Mouse (Mus musculus) regulatory T cell (primary cell): ENCODE measurements around the gene Taf1d.
"Not testable (repeated sequence)": the region's sequence is repeated elsewhere in the genome, so short reads cannot be mapped to it uniquely, and the experiment has no call there.

Experiments used
- in situ Hi-C: fragments of 300-600 bp; cut with MboI, MseI; formaldehyde crosslinking; loops from one replicate; pipeline ENCODE4 v1.15.1; 2025; ENCODE audit warnings: high pct_unique_total_duplicates

The Taf1d gene

GRCm38 (mm10) chr9:15305503-15306397 lies at the start of gene Taf1d:
Taf1d (plus strand) TSS chr9:15306214.
- in situ Hi-C loops, result no loop called here

GRCm38 (mm10) chr9:15256214-15256613 lies 49.8 kb upstream of the Taf1d start:
- in situ Hi-C loops, result no loop called here

DNA sequence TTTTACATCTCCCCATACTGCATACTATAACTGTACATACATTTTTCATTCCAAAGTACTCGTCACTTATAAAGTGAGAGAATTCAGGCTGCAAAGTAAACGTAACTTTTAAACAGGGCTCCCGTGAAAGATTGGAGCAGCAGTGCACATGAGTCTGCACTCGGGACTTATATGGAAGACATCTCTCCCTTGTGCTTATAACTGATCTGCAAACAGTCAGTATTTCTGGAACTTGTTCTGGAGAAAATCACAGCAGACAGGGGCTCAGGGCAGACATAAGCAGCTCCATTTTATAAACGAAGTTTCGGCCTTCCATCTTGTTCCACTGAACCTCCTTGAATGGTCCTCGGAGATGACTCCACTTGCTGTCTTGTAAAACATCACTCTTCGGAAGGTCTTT lies 44.0 kb upstream of the Taf1d start:
- in situ Hi-C loops, result no loop called here

DNA sequence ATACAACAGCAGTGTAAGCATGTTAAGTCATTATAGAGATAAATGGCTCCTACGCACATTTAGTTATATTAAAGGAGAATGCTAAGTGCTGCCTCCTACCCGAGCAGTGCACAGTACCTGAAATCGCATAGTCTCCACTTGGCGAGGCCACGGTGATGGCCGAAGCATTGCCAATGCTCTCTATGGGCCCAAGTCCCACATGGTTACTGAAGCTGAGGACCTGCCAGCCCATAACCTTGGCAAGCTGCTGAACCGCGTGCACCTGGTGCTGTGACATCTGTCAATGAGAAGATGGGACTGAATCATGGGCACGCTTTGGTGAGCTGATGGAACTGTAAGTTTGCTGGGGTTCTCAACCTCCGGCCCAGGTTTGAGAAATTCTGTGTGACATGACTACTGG lies 42.5 kb upstream of the Taf1d start:
- in situ Hi-C loops, result no loop called here

- in situ Hi-C loops, result loop anchor here (10.0 kb wide), 1 partner anchor 769 kb away; the partner anchor contains the start of genes Cwc15 and Kdm4d
Observed at GRCm38 (mm10) chr9:15273981-15274380, 32.0 kb upstream of the Taf1d start.

GRCm38 (mm10) chr9:15276855-15277254 lies 29.2 kb upstream of the Taf1d start:
- in situ Hi-C loops, result loop anchor here (5.0 to 10.0 kb wide), 2 partner anchors 490 to 772 kb away; partner anchors contain the start of genes Cwc15 and Kdm4d

DNA sequence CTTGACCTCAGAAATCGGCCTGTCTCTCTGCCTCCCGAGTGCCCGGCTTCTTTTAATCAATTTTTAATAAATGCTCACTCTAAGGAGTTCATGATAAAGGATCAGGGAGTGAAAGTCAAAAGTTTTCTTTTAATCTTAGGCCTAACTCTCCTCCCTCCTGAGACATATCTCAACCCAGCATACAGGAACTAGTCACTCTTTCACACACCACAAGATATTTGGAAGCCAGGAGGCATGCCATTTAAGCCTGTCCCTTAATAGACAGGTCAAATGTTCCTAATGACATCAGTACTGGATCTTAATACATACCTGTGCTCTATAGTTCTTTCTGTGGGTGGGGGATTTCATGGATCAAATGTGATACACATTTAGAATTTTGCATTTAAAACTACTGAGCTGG lies 27.7 kb upstream of the Taf1d start:
- in situ Hi-C loops, result loop anchor here (5.0 to 10.0 kb wide), 2 partner anchors 491 to 774 kb away; partner anchors contain the start of genes Cwc15 and Kdm4d

GRCm38 (mm10) chr9:15279139-15279648 lies 26.8 kb upstream of the Taf1d start:
- in situ Hi-C loops, result loop anchor here (5.0 to 10.0 kb wide), 2 partner anchors 492 to 774 kb away; partner anchors contain the start of genes Cwc15 and Kdm4d

- in situ Hi-C loops, result loop anchor here (5.0 to 10.0 kb wide), 2 partner anchors 493 to 775 kb away; partner anchors contain the start of genes Cwc15 and Kdm4d
Observed at GRCm38 (mm10) chr9:15279649-15280490, 26.1 kb upstream of the Taf1d start, which contains the start of gene Med17. Med17 (minus strand) TSS chr9:15279931.

DNA sequence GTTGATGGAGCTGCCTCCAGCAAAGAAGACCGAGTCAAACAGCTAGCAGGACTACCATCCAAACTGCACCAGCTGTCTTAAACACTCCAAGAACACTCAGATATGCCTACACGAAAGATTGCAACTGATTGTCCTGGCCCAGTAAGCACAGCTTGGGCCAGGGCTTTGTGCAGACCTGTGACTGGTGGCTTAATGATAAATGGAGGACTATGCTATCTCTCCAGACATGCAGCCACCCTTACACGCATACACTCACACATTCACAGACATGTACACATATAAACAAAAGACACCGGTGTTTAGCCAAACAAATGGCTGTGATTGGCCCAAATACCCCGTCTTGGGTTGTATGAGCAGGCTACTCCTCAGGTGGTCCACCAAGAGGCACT lies 25.5 kb upstream of the Taf1d start:
- in situ Hi-C loops, result no loop called here

DNA sequence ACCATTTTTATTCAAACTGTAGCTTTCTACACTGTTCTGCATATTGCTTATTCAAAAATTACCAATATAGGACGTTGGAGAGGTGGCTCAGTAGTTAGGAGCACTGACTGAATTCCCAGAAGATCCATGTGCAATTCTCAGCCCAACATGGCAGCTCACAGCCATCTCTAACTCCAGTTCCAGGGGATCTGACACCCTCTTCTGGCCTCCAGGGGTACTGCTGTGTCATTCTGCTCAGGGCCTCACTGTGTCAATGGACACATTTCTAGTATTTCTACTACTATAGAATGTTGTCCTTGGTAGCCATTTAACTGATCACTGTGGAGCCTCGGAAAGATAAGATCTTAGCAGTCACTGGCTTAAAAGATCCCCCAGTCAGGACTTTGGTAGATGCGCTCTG lies 20.6 kb upstream of the Taf1d start:
- in situ Hi-C loops, result no loop called here

- in situ Hi-C loops, result no loop called here
Observed at GRCm38 (mm10) chr9:15287846-15288245, 18.2 kb upstream of the Taf1d start.

DNA sequence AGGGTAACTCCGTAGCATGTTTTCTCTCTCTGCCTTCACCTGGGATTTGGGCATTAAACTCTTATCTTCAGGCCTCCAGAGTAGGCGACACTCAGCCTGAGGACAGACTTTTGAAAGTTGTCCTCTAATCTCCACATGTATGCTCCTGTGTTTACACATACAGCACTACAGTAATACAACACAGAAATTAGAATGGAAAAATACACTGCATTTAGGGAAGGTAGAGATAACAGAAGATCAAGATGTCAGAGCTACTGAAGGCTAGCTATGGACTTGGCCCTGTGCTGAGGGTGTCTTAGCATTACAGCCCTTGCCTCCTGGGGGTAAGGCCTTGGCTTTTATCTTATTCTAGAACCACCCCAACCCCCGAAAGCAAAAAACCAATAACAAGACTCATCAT lies 17.6 kb upstream of the Taf1d start:
- in situ Hi-C loops, result no loop called here

DNA sequence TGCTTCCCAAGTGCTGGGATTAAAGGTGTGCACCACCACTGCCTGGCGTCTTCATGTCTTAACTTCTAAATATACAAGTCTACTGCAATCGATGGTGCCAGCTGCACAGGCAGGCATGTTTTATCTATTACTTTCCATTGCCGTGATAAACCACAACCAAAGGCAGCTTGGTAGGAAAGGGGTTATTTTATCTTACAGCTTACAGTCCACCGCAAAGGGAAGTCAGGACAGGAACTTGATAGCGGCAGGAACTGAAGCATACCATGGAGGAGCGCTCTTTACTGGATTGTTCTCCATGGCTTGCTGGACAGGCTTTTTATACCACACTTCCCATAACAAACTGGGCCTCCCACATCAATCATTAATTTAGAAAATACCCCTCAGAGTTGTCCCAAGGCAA lies 16.8 kb upstream of the Taf1d start:
- in situ Hi-C loops, result no loop called here

DNA sequence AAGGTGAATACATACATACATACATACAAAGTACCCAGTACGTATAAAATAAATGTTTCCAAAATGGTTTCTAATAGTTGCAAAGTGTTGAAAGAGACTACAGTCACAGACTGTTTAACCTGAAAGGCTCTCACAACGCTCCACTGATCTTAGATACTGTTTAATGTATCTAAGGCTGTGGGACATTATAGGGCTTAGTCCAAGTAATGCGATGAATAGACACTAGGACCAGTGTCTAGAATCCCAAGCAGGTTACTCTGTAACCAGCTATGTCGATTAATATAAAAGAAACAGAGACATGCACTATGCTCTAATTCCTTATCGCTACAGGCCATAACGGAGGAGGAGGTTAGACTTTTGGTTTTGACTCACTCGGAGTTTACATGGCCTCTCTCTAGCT lies 8.9 kb upstream of the Taf1d start:
- in situ Hi-C loops, result no loop called here

DNA sequence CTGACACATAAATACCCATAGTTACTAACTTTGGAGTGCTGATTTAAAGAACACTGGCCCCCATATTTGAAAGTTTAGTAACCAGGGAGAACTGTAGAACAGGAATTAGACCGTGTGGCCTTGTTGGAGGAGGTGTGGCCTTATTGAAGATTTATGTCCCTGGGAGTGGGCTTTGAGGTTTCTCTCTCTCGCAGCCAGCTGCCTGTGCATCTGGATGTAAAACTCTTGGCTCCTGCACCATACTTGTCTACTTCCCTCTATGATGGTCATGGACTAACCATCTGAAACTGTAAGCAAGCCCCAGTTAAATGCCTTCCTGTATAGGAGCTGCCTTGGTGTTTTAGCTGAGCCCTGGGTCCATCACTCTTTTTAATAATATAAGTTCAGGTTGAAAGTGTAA lies 7.6 kb upstream of the Taf1d start:
- in situ Hi-C loops, result no loop called here

- in situ Hi-C loops, result no loop called here
Observed at GRCm38 (mm10) chr9:15300056-15300455, 6.0 kb upstream of the Taf1d start.

DNA sequence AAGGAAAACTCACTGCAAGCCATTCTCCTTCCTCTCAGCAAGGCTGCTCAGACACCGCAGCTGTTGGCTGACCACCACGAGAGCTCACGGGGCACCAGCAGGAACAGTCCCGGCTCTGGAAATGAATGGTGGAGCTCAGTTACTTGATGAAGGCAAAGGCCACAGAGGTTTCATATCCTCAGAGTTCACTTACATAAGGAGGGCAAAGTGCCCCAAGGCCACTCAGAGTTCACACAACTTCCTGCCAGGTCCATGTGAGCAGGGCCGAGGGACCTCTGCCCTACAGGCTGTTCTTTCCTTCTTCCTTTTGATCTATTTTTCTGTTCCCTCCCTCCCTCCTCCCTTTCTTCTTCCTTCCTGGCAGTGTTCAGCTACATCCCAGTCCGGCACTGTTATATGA lies 4.6 kb upstream of the Taf1d start:
- in situ Hi-C loops, result no loop called here

GRCm38 (mm10) chr9:15302006-15302405 lies 4.0 kb upstream of the Taf1d start:
- in situ Hi-C loops, result not testable (repeated sequence)

GRCm38 (mm10) chr9:15302881-15303280 lies 3.1 kb upstream of the Taf1d start:
- in situ Hi-C loops, result no loop called here

- in situ Hi-C loops, result no loop called here
Observed at GRCm38 (mm10) chr9:15306398-15307119, 545 bp downstream of the Taf1d start, which contains the start of gene 4931406C07Rik. 4931406C07Rik (minus strand) TSS chr9:15306448.
